Mouse (Mus musculus): ENCODE measurements around the gene Sgta.
"Not testable (repeated sequence)": the region's sequence is repeated elsewhere in the genome, so short reads cannot be mapped to it uniquely, and the experiment has no call there.

The Sgta gene

DNA sequence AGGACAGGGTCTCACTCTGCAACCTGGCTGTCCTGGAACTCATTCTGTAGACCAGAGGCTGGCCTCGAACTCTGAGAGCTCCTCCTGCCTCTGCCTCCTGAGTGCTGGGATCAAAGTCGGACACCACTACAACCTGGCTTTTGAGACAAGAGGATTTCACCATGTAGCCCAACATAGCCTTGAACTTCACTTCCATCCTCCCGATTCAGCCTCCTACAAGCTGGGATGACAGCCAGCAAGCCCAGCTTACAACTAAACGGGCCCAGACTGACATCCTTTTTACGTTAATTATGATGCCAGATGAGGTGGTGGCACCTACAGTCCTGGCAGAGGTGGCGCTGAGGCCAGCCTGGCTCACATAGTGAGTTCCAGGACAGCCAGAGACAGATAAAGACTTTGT, 1.1 kb downstream of the Sgta start:
- DNase-seq (ENCODE audit: low read depth, low spot score): no peak

DNA sequence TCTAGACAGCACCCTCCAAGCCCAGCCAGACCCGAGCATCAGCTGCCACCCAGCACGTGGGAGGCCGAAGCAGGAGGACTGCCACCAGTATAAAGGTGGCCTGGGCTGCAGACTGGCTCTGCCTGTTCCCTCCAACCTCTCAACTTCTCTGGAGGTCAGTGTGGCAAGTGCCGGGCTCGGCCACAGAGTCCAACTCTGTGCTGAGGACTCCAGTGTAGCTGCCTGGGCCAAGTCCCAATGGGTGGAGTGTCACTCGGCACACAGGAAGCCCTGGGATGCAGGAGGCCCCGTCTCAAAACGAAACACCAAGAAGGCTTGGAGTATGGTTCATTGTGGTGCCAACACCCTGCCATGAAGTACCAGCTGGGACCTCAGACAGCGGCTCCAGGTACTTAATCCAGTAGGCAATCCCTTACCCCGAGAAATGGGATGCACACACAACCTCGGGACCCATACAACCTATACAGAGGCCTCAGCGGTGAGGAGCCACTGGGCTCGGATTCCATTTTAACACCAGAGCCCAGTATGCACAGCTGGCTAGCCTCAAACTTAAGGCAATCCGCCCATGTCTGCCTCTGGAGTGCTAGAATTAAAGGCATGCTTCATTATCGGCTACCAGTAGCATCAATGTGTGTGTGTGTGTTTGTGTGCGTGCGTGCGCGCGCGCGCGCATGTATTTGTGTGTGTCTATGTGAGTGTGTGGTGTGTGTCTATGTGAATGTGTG, 2.4 kb downstream of the Sgta start:
- DNase-seq (ENCODE audit: low read depth, low spot score): no peak

DNA sequence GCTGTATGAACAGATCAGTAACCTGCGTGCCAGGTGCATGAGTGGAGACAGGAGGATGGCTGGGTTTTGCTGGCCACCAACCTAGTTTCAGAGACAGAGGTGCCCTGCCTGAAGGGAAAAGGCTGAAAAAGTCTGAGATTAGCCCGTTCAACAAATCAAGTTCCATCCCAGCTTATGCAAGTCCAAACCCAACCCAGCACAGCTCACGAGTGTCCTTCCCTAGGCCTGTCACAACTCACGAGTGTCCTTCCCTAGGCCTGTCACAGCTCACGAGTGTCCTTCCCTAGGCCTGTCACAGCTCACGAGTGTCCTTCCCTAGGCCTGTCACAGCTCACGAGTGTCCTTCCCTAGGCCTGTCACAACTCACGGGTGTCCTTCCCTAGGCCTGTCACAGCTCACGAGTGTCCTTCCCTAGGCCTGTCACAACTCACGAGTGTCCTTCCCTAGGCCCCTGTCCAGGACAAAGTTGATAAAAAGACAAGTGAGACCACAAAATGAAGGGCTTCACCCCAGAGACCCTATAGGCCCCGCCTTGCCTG, 4.1 kb downstream of the Sgta start:
- DNase-seq (ENCODE audit: low read depth, low spot score): not testable (repeated sequence)

DNA sequence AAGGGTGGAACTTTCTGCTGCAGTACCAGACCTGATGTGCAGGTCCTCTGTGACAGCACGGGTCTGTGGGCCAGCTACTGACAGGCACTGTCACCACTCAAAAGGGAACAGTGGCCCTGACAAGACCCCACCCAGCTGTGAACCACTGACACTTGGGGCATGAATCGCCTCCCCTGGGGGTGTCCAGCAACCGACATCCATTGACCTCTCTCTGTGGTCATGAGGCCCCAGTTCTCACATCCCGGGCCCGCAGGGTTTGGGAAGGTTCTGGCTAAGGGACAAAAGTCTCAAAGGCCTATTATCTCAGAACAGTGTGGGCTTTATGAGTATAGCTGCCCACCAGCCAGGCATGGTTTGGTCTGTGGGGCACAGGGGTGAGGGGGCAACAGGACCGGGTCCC, 4.8 kb downstream of the Sgta start:
- no peak for DNase-seq (ENCODE audit: low read depth, low spot score)

DNA sequence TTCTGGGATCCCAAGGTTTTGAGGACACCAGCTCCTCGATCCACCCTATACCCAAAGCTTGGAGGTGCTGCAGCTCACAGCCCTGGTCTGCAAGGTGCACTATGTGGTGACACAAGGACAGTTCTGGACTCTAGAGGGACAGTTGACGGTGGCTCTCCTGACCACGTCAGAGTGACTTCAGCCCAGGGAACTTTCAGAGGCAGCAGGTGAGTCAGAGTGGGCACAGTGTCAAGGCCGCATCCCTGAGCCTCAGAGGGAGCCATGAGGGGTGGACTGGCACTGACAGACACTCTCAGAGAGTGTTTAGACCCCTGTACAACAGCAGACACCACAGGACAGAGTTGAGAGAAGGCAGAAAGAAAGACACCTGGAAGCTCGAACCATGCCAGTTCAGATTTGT, 7.4 kb downstream of the Sgta start:
- DNase-seq (ENCODE audit: low read depth, low spot score): no peak

DNA sequence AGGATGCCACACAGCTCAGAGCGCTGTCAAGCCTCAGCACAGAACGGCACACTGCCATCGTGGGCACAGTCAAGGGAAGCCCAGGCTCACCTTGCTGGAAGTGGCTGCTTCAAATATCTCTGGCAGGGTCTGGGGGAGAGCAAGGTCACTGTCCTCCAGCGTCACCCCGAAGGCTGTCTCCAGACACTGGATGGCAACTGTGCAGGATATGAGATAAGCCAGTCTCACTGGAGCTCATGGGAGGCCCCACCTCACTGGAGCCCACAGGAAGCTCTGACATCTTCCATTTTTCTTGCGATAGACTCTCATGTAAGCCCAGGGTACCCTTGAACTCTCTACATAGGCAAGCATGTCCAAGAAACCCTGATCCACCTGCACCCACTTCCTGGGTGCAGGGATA, 8.8 kb downstream of the Sgta start:
- no peak for DNase-seq (ENCODE audit: low read depth, low spot score)

DNA sequence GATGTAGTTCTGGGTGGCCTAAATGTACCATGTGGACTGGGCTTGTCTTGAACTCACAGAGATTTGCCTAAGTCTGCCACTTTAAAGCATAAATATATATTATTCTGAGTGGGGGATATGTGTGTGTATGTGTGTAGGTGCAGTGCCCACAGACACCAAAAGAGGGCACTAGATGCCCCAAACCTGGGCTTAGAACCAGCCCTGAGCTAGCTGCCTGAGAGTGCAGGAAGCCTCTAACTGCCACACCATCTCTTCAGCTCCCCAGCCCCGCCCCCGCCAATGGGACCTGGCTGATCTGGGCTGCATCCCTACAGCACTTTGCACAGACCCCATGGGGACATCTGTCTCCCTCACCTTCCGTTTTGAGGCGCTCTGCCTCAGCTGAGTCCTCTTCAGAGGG, 9.3 kb downstream of the Sgta start:
- DNase-seq (ENCODE audit: low read depth, low spot score): no peak

DNA sequence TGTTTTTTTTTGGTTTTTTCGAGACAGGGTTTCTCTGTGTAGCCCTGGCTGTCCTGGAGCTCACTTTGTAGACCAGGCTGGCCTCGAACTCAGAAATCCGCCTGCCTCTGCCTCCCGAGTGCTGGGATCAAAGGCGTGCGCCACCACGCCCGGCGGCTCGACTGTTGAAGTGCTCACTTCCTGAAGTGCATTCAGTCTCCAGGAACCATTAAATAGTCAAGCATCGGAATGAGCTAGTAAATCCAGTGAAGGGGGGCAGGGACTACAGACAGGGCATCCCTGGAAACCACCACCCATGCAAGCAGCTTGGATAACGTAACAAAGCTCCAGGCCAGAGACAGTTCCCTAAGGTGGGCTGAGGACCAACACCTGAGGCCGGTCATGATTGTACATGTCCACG, 14.7 kb downstream of the Sgta start:
- not testable (repeated sequence) for DNase-seq (ENCODE audit: low read depth, low spot score)

DNA sequence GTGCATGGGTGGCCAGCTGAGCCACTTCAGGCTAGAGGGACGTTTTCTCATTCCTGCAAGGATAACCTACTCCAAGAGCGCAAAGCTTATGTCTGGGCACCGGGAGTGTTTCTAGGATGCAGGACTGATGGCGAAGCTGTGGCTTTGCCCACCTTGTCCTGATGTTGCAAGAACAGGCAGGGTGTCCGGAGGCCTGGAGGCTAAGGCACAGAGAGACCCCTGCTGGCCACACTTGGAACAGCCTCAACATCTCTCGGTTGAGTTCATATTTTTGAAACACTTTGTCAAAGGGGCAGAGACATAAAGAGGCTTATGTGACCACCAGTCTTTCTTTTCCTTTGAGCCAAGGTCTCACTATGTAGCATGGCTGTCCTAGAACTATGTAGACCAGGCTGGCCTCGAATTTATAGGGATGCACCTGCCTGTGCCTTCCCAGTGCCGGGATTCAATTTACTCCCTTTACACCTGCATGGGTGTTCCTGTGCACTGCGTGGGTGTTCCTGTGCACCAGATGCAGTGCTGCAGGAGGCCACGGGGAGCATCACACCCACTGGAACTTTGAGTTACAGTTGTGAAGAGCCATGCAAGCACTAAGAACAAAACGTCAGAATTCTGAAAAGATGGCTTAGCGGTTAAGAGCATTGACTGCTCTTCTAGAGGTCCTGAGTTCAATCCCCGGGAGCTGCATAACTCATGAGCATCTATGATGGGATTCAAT, 18.4 kb downstream of the Sgta start:
- DNase-seq (ENCODE audit: low read depth, low spot score): no peak

DNA sequence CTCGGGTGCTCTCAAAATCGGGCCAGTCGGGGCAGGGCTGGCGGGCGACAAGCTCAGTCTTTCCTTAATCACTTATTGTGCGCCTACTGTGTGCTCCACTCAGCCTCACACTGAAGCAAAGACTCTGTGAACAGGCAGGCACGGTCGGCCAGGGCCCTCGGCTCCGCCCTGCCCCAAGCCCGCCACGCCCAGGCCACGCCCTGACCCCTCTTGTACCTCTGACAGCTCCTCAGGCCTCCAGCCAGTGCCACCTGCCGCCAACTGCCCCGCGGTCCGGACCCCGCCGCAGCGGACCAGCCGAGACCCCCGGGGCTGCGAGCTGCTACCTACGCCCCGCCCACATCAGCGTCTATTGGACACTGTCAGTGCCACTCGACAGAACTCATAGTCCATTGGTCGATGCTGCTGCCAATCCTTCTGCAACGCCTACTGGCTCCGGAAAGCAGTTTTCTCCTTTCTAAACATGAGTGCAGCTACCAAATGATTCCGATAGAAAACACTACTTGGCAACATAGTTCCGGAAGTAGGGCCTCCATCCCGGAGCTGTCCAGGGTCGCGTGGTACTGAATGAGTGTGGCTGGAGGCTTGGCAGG, 22.9 kb downstream of the Sgta start, which contains the start of gene Slc39a3:
Gene Slc39a3, minus strand, starts transcription at position 439 of the 593 bp plus-strand sequence.
- peak; percentile 98 for DNase-seq (ENCODE audit: low read depth, low spot score)

DNA sequence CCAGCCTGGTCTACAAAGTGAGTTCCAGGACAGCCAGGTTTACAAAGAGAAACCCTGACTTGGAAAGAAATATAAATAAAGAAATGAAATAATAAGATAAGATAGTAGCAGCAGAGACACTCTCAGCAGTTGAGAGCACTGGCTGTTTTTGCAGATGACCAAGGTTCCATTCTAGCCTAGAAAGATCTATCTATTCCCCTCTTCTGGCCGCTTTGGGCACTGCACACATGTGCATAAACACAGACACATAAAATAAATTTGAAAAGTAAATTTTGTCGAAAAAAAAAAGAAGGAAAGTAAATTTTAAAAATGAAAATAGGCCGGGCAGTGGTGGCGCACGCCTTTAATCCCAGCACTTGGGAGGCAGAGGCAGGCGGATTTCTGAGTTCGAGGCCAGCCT, 23.7 kb downstream of the Sgta start:
- no peak for DNase-seq (ENCODE audit: low read depth, low spot score)

DNA sequence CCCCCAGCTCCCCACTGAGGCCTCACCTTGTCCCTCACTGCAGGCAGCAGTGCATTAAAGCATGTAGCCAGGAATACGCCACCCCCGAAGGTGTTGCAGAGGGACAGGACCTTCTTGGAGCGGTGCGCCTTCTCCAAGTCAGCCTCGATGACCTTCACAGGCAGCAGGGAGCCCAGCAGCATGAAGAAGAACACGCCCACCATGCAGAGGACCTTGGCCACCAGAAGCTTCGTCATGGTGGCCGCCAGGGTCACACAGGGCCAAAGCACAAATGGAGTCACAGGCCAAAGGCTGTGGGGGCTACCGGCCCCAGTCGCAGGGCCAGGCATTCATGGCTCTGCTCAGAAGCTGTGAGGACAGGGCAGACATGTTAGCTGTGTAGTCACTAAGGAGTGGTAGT, 26.4 kb downstream of the Sgta start:
- DNase-seq (ENCODE audit: low read depth, low spot score): no peak

DNA sequence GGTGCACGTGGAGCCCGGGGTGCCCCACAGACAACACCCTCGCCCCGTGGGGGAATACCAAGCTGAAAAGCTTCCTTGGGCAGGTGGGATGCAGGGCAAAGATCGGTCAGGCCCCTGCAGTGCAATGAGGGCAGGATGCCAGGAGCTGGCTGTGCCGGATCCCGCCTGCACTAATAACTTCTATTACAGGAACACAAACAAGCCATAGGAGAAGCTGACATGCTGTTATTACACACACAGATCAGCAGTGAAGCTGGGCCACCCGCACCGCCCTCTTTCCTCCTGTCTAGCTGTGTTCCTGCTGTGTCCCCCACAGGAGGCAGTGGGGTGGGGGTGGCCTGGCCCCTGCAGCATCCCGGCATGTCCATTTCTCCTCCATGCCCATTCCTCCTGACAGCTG, 30.9 kb downstream of the Sgta start:
- DNase-seq (ENCODE audit: low read depth, low spot score): no peak

DNA sequence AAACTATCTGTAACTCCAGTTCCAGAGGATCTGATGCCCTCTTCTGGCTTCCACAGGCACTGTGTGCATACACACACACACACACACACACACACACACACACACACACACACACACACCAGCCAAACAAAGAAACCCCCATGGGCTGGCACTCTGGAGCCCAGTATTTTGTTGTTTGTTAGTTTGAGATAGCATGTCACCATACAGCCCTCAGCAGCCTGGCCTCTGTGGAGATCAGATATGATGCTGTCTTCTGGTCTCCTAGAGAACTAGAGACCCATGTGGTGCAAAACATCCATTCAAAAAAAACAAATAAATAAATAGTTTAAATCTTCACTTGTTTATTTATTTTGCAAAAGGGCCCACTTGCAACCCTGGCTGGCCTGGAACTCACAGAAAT, 31.8 kb downstream of the Sgta start:
- no peak for DNase-seq (ENCODE audit: low read depth, low spot score)

DNA sequence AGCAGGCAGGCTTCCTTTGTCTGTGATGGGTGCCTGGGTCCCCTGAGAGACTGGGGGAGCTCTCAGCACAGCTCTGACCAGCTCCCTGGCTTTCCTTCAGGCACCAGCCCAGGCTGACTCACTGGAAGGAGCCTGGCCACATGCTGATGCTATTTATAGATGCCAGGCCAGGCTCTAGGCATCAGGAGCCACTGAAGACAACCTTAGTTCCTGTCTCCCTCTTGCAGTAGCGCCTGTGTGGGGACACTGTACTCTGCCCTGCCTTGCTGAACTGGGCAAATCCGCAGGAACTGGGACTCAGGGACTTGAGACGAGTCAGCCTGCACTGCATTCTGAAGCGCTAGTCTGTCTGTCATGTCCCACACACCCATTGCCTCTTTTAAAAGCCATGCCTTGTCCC, 32.6 kb downstream of the Sgta start:
- no peak for DNase-seq (ENCODE audit: low read depth, low spot score)

DNA sequence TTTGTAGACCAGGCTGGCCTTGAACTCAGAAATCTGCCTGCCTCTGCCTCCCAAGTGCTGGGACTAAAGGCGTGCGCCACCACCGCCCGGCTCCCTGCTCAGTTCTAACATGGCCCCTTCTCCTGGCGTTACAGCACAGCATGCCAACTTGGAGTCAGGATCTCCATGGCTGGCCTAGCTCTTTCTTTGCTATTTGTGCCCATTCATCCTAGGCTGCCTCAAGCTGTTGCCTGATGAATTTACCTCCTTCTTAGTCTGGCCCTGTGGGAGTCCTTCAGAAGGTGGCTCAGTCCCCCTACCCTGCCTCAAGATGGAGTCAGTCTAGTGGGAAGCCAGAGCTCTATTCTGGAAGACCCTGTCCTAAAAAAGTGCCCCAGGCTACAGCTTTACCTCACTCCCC, 33.1 kb downstream of the Sgta start:
- DNase-seq (ENCODE audit: low read depth, low spot score): no peak

DNA sequence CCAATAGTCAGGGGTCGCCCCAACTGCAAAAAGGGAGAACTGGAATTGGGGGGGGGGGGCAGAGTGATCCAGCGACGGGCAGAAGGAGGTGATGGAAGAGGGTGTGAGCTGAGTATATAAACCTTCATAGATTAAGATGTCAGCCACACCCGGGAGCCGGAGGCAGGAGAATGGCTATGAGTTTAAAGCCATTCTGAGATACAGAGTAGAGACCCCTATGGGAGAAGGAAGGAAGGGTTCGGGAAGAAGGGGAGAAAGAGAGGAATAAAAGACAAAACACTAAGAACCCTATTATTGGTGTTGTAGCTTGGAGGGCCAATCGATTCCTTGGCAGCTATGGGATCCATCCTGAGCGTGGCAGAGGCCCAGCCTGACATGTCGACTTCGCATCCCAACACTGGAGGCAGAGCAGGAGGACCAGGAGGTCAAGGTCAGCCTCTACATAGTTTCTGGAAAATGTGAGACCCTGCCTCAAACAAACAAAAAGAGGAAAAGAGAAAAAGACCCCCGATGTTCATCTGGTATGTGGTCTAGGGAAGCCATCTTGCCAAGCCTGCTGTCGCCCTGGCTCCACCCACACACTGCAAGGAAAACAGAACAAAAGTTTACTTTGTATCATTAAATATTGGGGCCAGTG, 34.2 kb downstream of the Sgta start, which contains the start of gene Diras1:
Gene Diras1, minus strand, starts transcription at position 24 of the 637 bp plus-strand sequence.
- no peak for DNase-seq (ENCODE audit: low read depth, low spot score)

DNA sequence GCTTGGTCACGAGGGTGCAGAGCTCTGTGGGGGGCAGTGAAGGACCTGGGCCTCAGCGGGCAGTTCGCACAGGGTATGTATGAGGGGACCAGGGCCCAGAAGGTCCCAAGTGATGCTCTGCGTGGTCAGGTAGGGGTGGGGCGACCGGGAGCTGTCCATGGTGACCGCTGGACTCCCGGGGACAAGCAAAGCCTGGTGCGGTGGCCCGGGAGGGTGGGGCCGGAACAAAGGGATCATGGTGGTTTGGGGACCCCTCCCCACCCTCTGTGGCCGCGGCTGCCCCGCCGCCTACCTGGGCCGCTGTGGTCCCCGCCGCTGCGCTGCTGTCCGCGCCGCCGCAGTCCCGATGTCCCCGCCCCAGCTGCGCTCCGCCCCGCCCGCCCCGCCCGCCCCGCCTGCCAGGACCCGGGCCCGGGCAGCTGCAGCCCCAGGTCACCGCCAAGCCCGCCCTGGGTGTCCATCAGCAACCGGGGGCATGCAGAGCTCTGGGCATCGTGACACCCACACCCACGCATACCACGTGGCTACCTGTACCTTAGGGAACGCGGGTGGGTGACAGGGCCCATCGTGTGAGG, 34.8 kb downstream of the Sgta start:
- DNase-seq (ENCODE audit: low read depth, low spot score): no peak

DNA sequence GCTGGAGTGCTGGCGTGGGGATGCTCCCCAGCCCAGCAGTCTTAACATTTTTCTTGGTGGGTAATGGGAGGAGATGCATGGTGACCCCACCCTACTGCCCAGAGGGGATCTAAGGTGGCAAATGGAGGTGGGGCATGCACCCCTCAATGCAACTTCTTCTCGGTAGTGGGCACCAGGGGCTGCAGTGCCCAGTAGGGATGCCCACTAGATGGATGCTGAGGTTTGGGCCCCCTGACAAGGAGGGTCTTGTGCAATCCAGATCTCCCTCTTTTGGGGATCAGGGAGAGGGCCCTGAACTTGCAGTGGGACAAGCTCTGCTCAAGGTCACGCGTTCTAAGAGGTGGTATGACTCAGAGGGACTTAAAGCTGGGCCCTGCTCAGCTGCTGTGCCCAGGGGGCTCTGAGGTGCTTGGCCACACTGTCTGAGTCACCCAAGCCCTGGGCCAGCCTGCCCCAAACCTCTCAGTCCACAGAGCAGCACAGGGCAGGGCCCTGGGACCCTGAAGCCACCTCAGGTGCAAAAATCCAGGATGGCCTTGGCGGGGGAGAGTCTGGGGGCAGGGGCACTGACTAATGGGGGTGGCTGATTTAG, 35.5 kb downstream of the Sgta start:
- DNase-seq (ENCODE audit: low read depth, low spot score): no peak

DNA sequence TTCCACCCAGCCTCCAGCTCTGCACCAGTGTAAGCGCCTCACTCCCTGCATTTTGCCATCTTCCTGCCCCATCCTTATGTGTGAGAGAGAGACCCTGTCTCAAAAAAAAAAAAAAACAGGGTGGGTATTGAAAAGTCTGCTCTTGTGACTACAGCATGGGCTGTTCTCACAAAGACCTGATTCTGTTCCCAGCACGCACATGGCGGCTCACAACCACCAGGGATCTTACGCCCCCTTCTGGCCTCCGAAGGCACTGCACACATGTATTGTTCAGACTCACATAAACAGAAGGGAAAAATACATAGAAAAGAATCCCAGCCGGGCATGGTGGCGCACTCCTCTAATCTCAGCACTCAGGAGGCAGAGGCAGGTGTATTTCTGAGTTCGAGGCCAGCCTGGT, 37.2 kb downstream of the Sgta start:
- no peak for DNase-seq (ENCODE audit: low read depth, low spot score)

DNA sequence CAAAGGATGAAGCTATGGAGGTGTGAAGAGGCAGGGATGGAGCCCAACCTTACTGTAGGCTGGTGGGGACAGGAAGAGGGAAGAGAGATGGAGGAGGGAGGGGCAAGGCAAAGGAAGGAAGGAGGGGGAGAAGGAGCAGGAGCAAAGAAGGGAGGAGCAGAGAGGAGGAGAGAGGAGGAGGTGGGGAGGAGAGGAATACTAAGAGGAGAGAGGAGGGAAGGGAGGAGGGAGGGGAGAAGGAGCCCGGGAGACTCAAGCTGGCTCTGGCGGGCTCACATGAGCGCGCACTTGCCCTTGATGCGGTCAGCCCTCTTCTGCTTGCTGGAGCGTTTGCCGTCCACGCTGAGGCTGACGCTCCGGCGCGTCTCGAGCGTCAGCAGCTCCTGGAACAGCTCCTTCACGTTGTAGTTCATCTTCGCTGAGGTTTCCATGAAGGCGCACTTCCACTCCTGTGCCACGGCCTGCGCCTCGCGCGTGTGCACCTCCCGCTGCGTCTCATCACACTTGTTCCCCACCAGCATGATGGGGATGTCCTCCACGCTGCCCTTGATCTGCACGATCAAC, 38.4 kb downstream of the Sgta start:
- peak; percentile 71 for DNase-seq (ENCODE audit: low read depth, low spot score)
